Mouse (Mus musculus) erythroblast, embryonic 14.5 days (primary cell): ENCODE data around the gene Smagp. TPM values are rescaled to one million over a fixed set of nuclear protein-coding genes. Genes with fewer than 3 reads are reported as not detected.
"Not testable (repeated sequence)": the region's sequence is repeated elsewhere in the genome, so short reads cannot be mapped to it uniquely, and the experiment has no call there.

Experiments used
- H3K27me3 ChIP-seq: 2 replicates; pipeline ENCODE4 v1.6.1; 2012; ENCODE audit warnings: inconsistent platforms; ENCODE audit not compliant: control insufficient read depth
- H3K36me3 ChIP-seq: 2 replicates; pipeline ENCODE4 v1.6.1; 2012; ENCODE audit warnings: mild to moderate bottlenecking, inconsistent platforms; ENCODE audit not compliant: control insufficient read depth
- H3K4me1 ChIP-seq: 2 replicates; pipeline ENCODE4 v1.6.1; 2012; ENCODE audit warnings: inconsistent platforms; ENCODE audit not compliant: control insufficient read depth
- H3K4me3 ChIP-seq: replicated peaks from 2 replicates; pipeline ENCODE3; 2012; ENCODE audit warnings: moderate library complexity, mild to moderate bottlenecking, inconsistent platforms
- H3K9me3 ChIP-seq: 2 replicates; pipeline ENCODE4 v1.6.1; 2012; ENCODE audit warnings: low read length, inconsistent platforms, mixed read lengths; ENCODE audit not compliant: control insufficient read depth
- GATA1 ChIP-seq: IDR thresholded peaks from 2 replicates; pipeline ENCODE4 v1.6.1; 2012; ENCODE audit warnings: low read length, inconsistent platforms, mixed read lengths
- TAL1 ChIP-seq: IDR thresholded peaks from 3 replicates; pipeline ENCODE4 v1.6.1; 2012; ENCODE audit warnings: low read length, inconsistent platforms, mixed read lengths
- polyA plus RNA-seq: library from polyadenylated mRNA; stranded (reverse); fragments of >175 nt; gene quantifications from 2 replicates; pipeline ENCODE4 v1.2.3, GENCODE M21; 2012

Gene Smagp
- polyA plus RNA-seq, 1 experiment: 0.44 TPM

DNA sequence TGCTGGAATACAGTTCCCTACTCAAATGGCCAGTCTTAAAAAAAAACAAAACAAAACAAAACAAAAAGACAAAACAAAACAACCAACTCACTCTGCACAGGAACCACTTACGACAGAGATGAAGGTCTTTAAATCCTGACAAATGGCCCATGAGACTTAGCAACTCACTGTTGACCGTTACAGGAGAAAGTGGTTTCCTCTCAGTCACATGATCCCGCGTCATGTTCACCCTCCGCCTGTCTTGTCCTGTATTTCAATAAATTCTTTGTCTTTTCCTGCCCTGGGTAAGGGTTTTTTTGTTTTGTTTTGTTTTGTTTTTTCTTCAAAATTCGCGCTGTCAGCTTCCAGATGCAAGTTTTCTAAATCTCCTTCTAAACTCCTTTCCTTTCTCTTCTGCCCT lies 24.8 kb downstream of the Smagp start:
- peaks cover 31% of the 10 kb centered on the region for H3K4me1 ChIP-seq
- TF ChIP-seq GATA1 (no peak), TAL1 (no peak)
- H3K9me3 ChIP-seq: no peaks in the 10 kb centered on the region

DNA sequence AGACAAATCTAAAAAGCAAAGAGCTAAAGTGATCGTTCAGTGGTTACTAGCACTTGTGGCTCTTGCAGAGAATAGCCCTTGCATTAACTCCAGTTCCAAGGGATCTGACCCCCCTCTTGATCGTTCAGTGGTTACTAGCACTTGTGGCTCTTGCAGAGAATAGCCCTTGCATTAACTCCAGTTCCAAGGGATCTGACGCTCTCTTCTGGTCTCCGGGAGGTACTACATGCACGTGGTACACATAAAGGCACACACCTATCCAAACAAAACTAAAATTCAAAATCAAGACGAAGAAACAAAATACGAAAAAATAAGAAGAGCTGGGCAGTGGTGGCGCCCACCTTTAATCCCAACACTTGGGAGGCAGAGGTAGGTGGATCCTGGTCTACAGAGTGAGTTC lies 30.1 kb downstream of the Smagp start:
- H3K27me3 ChIP-seq: peaks cover 36% of the 10 kb centered on the region

More for the DNA sequence above, 24.8 kb downstream of the Smagp start:
- H3K4me3 ChIP-seq: no peak overlapping the region
- H3K27me3 ChIP-seq: peaks cover 2% of the 10 kb centered on the region; the same call in 1 of the 2 replicates
- peaks cover 7% of the 10 kb centered on the region for H3K36me3 ChIP-seq

GRCm38 (mm10) chr15:100601669-100602068 lies 35.1 kb downstream of the Smagp start:
- peaks cover 4% of the 10 kb centered on the region; the same call in 1 of the 2 replicates for H3K9me3 ChIP-seq
- H3K36me3 ChIP-seq: no peaks in the 10 kb centered on the region
- H3K4me1 ChIP-seq: peaks cover 8% of the 10 kb centered on the region
- TF ChIP-seq TAL1: no peak
- TF ChIP-seq GATA1: no peak
- H3K27me3 ChIP-seq: peaks cover 80% of the 10 kb centered on the region
- H3K4me3 ChIP-seq: no peak overlapping the region

More for the DNA sequence above, 30.1 kb downstream of the Smagp start:
- H3K36me3 ChIP-seq, H3K4me1 ChIP-seq, H3K9me3 ChIP-seq, H3K4me3 ChIP-seq: not testable (repeated sequence)

DNA sequence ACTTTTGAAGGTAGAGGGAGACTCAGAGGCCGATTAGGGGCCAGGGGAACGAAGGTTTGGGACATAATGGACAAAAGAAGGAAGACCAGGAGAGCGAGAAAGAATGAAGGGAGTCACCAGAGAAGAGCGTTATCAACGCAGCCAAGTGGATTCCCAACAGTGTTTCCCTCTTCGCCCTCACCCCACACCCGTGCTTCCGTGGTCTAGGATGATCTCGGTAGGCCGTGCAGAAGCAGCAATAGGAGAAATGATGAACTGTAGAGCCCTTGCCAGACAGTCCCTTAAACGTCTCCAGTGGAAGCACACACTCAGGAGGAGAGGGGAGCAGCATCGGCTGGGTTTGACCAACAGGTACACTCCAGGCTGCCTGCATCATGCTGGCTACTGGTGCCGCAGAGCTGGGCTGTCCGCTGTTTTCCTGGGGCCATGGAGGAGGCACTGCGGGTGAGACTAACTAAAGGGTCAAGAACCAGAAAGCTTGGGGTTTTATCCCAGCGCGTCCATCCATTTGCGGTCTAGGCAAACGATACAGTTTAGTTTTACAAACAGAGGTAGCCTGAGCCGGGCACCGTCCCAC lies 36.0 kb downstream of the Smagp start:
- peaks cover 4% of the 10 kb centered on the region; the same call in 1 of the 2 replicates for H3K9me3 ChIP-seq
- peaks cover 8% of the 10 kb centered on the region for H3K4me1 ChIP-seq
- peaks cover 87% of the 10 kb centered on the region for H3K27me3 ChIP-seq
- no peaks in the 10 kb centered on the region for H3K36me3 ChIP-seq
- no peak overlapping the region for H3K4me3 ChIP-seq
- TF ChIP-seq GATA1 (no peak), TAL1 (no peak)

GRCm38 (mm10) chr15:100600047-100600695 lies 36.6 kb downstream of the Smagp start:
- H3K4me3 ChIP-seq: peak overlapping the region; percentile 15
- H3K4me1 ChIP-seq: peaks cover 8% of the 10 kb centered on the region
- H3K9me3 ChIP-seq: peaks cover 4% of the 10 kb centered on the region; the same call in 1 of the 2 replicates
- H3K36me3 ChIP-seq: no peaks in the 10 kb centered on the region
- peaks cover 84% of the 10 kb centered on the region for H3K27me3 ChIP-seq
- no peak for TF ChIP-seq GATA1
- no peak for TF ChIP-seq TAL1

GRCm38 (mm10) chr15:100599276-100600046 lies 37.3 kb downstream of the Smagp start, which contains the start of gene Pou6f1:
TSS of gene Pou6f1 (minus strand) at chr15:100599984.
- TF ChIP-seq TAL1 (no peak), GATA1 (no peak)
- H3K9me3 ChIP-seq: peaks cover 4% of the 10 kb centered on the region; the same call in 1 of the 2 replicates
- H3K4me1 ChIP-seq: peaks cover 4% of the 10 kb centered on the region
- peaks cover 80% of the 10 kb centered on the region for H3K27me3 ChIP-seq
- no peaks in the 10 kb centered on the region for H3K36me3 ChIP-seq
- peak within 1 kb of the TSS; percentile 36 for H3K4me3 ChIP-seq

GRCm38 (mm10) chr15:100598883-100599275 lies 37.9 kb downstream of the Smagp start:
- H3K27me3 ChIP-seq: peaks cover 77% of the 10 kb centered on the region
- H3K4me3 ChIP-seq: peak overlapping the region; percentile 36
- H3K36me3 ChIP-seq: no peaks in the 10 kb centered on the region
- peaks cover 4% of the 10 kb centered on the region; the same call in 1 of the 2 replicates for H3K9me3 ChIP-seq
- H3K4me1 ChIP-seq: peaks cover 4% of the 10 kb centered on the region
- TF ChIP-seq TAL1 (no peak), GATA1 (no peak)

GRCm38 (mm10) chr15:100598287-100598882 lies 38.4 kb downstream of the Smagp start:
- Histone ChIP-seq H3K4me3 (no peak overlapping the region), H3K36me3 (no peaks in the 10 kb centered on the region), H3K4me1 (peaks cover 4% of the 10 kb centered on the region), H3K27me3 (peaks cover 72% of the 10 kb centered on the region), H3K9me3 (peaks cover 4% of the 10 kb centered on the region; the same call in 1 of the 2 replicates)
- no peak for TF ChIP-seq TAL1
- TF ChIP-seq GATA1: no peak

GRCm38 (mm10) chr15:100592817-100593216 lies 43.9 kb downstream of the Smagp start:
- Histone ChIP-seq H3K36me3 (no peaks in the 10 kb centered on the region), H3K9me3 (no peaks in the 10 kb centered on the region), H3K27me3 (peaks cover 32% of the 10 kb centered on the region), H3K4me3 (no peak overlapping the region), H3K4me1 (no peaks in the 10 kb centered on the region)
- TF ChIP-seq TAL1 (no peak), GATA1 (no peak)
